Mouse (Mus musculus) neural tube, embryonic 11.5 days (tissue): ENCODE measurements around the gene Hist1h2ah. TPM values are rescaled to one million over a fixed set of nuclear protein-coding genes. Genes with fewer than 3 reads are reported as not detected.

Experiments used
- ATAC-seq: fragments of 200-750 bp; cut with Nextera tagmentation; 2 replicates; pipeline ENCODE4 v1.8.0; 2017; ENCODE audit warnings: moderate number of reproducible peaks, mild to moderate bottlenecking, moderate TSS enrichment, moderate library complexity; ENCODE audit not compliant: insufficient read depth, low FRiP score, low TSS enrichment
- DNase-seq: peaks from one replicate; pipeline ENCODE4 v3.0.0-alpha.2; 2015; ENCODE audit warnings: low spot score
- H3K27ac ChIP-seq: fragments of 300-500 bp; sonication (generic); 2 replicates; pipeline ENCODE4 v1.5.1; 2014; ENCODE audit warnings: low read depth, mild to moderate bottlenecking, low read length
- H3K27me3 ChIP-seq: fragments of 300-500 bp; sonication (generic); 2 replicates; pipeline ENCODE4 v1.6.1; 2014; ENCODE audit warnings: mild to moderate bottlenecking, low read length, mixed read lengths; ENCODE audit not compliant: control insufficient read depth, insufficient read depth
- H3K36me3 ChIP-seq: fragments of 300-500 bp; sonication (generic); 2 replicates; pipeline ENCODE4 v1.6.1; 2014; ENCODE audit warnings: mild to moderate bottlenecking, low read length, moderate library complexity, mixed read lengths; ENCODE audit not compliant: control insufficient read depth, insufficient read depth
- H3K4me1 ChIP-seq: fragments of 300-500 bp; sonication (generic); 2 replicates; pipeline ENCODE4 v1.6.1; 2014; ENCODE audit warnings: low read length, mixed read lengths; ENCODE audit not compliant: control insufficient read depth, insufficient read depth
- H3K4me2 ChIP-seq: fragments of 300-500 bp; sonication (generic); 2 replicates; pipeline ENCODE4 v1.6.1; 2014; ENCODE audit warnings: low read depth, mild to moderate bottlenecking, moderate library complexity
- H3K4me3 ChIP-seq: fragments of 300-500 bp; sonication (generic); 2 replicates; pipeline ENCODE4 v1.5.1; 2014; ENCODE audit warnings: low read depth, low read length
- H3K9ac ChIP-seq: fragments of 300-500 bp; sonication (generic); 2 replicates; pipeline ENCODE4 v1.6.1; 2014; ENCODE audit warnings: mild to moderate bottlenecking, low read length
- H3K9me3 ChIP-seq: fragments of 300-500 bp; sonication (generic); 2 replicates; pipeline ENCODE4 v1.6.1; 2016; ENCODE audit warnings: low read length; ENCODE audit not compliant: control insufficient read depth
- WGBS: fragments of 180-500 bp; shearing (Covaris S2); extraction: QIAGEN DNeasy Blood & Tissue Kit; methylation state at CpG from one replicate; pipeline ENCODE4 v1.1.7; 2014; 5-methylcytosine and 5-hydroxymethylcytosine counted together
- polyA plus RNA-seq: library from polyadenylated mRNA; unstranded; fragments of >200 nt; fragmentation: Nextera tagmentation; extraction: Ambion mirVana; gene quantifications from 2 replicates; pipeline ENCODE4 v1.2.1, GENCODE M21; 2014

The Hist1h2ah gene
- polyA plus RNA-seq, 1 experiment from 2014 or later: 6.6 TPM

DNA sequence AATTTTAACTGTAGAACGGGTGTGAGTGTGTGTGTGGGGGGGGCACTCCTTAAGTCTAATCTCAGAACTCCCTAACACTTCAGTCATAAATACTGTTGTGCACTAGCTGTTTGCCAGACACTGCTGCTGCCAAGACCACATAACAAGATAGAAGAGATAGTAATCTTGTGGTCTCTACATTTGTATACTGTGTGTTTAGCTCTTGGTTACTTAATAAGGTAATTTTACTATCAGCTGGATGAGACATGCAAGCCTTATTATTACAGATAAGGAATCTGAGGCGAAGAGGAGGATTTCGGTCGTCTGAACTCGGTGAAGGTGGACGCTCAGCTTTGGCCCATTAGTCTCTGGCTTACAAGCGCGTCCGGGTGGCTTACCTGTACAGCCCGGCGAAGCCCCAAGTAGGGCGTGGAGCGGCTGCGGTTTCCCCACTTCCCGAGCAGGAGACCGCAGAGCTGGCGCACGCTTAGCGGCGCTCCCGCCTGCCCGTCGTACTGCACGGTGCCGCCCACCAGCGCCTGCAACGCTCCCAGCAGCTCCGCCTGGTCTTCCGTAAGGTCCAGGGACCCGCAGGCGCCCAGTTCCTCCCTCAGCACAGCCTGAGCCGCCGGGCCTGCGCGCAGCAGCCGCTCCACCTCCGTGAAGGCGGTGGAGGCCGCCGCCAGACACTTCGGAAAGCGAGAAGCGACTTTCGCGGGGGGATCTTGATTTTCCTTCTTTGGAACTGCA is 29.6 kb downstream of the Hist1h2ah start:
- peak; percentile 75 for ATAC-seq
- peak; percentile 65 for DNase-seq
- under 1% methylated on average over 45 of the region's 45 CpGs for WGBS

DNA sequence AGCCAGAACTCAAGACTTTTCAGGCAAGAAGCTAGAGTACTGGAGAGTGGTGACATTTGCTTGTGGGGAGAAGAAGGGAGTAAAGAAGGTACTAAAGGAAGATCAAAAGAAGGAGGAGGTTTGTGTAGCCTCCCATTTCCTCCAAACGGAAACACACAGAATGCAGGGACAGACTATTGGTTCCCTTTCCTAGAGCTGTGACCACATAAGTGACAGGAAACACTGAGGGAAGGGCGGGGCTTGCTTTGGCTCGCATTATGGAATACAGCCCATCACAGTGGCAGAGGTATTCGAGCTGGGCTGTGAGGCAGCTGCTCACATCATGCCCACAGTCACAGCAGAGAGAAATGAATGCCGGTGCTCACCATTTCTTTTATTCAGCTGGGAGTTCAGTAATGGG is 33.5 kb downstream of the Hist1h2ah start:
- peaks cover 16% of the 10 kb centered on the region for H3K4me1 ChIP-seq
- ATAC-seq (no peak), DNase-seq (no peak)
- H3K9ac ChIP-seq: no peak overlapping the region
- peaks cover 99% of the 10 kb centered on the region for H3K27me3 ChIP-seq
- 23% methylated on average over 5 of the region's 5 CpGs for WGBS
- no peak overlapping the region for H3K27ac ChIP-seq
- H3K4me2 ChIP-seq: no peak overlapping the region
- H3K36me3 ChIP-seq: no peaks in the 10 kb centered on the region
- no peaks in the 10 kb centered on the region for H3K9me3 ChIP-seq
- no peak overlapping the region for H3K4me3 ChIP-seq

More for the DNA sequence above, 29.6 kb downstream of the Hist1h2ah start:
- Histone ChIP-seq H3K36me3 (no peaks in the 10 kb centered on the region), H3K27ac (no peak overlapping the region), H3K9ac (0 out of 2 replicates have a peak overlapping the region, but pooled peaks have one; percentile 23), H3K4me2 (peak overlapping the region; percentile 79), H3K27me3 (peaks cover 98% of the 10 kb centered on the region), H3K4me3 (peak overlapping the region; percentile 44), H3K9me3 (no peaks in the 10 kb centered on the region), H3K4me1 (peaks cover 14% of the 10 kb centered on the region)

DNA sequence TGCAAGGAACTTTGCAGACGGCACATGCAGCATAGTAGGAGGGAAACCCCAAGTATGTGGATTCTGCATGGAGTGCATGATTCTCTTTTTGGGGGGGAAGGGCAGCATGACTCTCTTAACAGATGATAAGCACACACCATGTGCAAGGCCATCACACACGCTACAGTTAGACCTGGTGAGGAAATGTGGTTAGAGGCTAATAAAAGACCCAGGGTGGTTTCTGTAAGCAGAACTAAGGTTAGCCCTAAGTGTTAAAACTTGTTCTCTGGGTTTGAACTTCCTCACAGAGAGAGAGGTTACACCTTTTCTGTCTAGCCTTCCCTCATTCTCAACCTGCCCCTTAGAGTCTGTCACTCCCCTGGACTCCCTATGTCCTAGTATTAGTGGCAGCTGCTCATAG is 34.0 kb downstream of the Hist1h2ah start:
- Histone ChIP-seq H3K9me3 (no peaks in the 10 kb centered on the region), H3K9ac (no peak overlapping the region), H3K36me3 (no peaks in the 10 kb centered on the region), H3K27me3 (peaks cover 98% of the 10 kb centered on the region), H3K4me1 (peaks cover 12% of the 10 kb centered on the region; the same call in 1 of the 2 replicates), H3K4me2 (no peak overlapping the region), H3K4me3 (no peak overlapping the region), H3K27ac (no peak overlapping the region)
- DNase-seq (no peak), ATAC-seq (no peak)
- whole genome bisulfite sequencing: 59% methylated on average over 2 of the region's 2 CpGs

DNA sequence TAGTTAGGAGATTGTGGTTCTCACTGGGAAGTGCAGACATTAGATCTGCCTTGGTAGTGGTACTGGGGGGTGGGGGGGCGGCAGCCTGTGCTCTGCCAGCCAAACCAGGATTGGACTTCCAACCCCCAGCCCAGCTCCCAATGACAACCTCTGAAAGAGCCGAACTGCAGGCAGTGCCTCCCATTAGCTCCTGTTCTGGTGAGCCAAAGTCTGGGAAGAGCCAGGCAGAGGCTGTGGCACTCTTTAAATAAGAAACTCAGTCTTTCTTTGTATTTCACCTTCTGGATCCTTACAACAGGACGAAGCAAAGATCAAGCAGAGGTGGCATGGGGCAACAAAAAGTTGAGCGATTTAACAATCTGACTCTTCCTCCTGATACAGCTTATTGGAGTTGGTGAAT is 36.2 kb downstream of the Hist1h2ah start:
- Histone ChIP-seq H3K27ac (no peak overlapping the region), H3K9me3 (no peaks in the 10 kb centered on the region), H3K4me1 (0 out of 2 replicates have a peak, but pooled peaks cover 7% of the 10 kb centered on the region), H3K4me2 (no peak overlapping the region), H3K9ac (no peak overlapping the region), H3K27me3 (peaks cover 90% of the 10 kb centered on the region), H3K36me3 (no peaks in the 10 kb centered on the region), H3K4me3 (no peak overlapping the region)
- ATAC-seq (no peak), DNase-seq (no peak)
- 40% methylated on average over 4 of the region's 4 CpGs for WGBS

DNA sequence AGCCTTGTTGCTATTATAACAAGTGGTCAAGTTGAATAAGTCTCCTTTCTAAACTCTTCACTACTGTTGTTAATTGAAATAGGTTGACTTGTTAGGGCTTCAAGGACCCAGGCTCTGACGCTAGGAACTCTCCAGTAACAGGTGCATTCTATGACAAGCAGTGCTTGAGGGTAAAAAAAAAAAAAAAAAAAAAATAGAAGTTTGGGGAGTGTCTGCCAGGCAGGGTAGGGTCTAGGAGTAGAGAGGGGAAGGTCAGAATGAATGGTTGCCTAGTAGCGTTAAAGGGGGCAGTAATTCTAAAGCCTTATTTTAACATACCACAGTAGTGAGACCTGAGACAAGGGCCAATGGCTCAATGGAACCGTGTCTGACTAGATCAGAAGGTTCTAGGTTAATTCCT is 37.0 kb downstream of the Hist1h2ah start:
- no peaks in the 10 kb centered on the region for H3K9me3 ChIP-seq
- peaks cover 82% of the 10 kb centered on the region for H3K27me3 ChIP-seq
- DNase-seq (no peak), ATAC-seq (no peak)
- H3K4me1 ChIP-seq: 0 out of 2 replicates have a peak, but pooled peaks cover 7% of the 10 kb centered on the region
- H3K27ac ChIP-seq: no peak overlapping the region
- H3K9ac ChIP-seq: no peak overlapping the region
- H3K36me3 ChIP-seq: no peaks in the 10 kb centered on the region
- WGBS: 23% methylated on average over 3 of the region's 3 CpGs
- H3K4me2 ChIP-seq: no peak overlapping the region
- no peak overlapping the region for H3K4me3 ChIP-seq

DNA sequence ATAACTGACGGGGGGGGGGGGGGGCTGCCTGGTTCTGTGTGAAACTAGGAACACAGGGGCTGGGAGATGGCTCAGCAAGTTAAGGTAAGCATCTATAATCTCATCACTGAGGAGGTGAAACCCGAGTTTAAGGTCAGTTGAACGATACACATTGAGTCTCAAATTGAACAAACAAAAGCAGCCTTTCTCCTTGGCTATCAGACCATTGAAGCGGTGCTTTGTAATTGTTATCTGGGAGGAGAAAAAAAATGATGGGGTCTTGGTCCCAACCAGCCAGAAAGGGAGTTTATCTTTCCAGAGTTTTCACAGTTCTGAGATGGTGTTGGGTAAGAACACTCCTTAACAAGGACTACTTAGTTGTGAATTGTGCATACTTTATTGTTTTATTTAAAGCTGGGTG is 37.5 kb downstream of the Hist1h2ah start:
- no peak for DNase-seq
- H3K27ac ChIP-seq: no peak overlapping the region
- H3K4me3 ChIP-seq: peak overlapping the region; percentile 27; the same call in 1 of the 2 replicates
- no peak overlapping the region for H3K9ac ChIP-seq
- 3% methylated on average over 4 of the region's 4 CpGs for WGBS
- 0 out of 2 replicates have a peak, but pooled peaks cover 7% of the 10 kb centered on the region for H3K4me1 ChIP-seq
- peak overlapping the region; percentile 49 for H3K4me2 ChIP-seq
- H3K27me3 ChIP-seq: peaks cover 76% of the 10 kb centered on the region
- no peaks in the 10 kb centered on the region for H3K9me3 ChIP-seq
- ATAC-seq: no peak
- H3K36me3 ChIP-seq: no peaks in the 10 kb centered on the region

DNA sequence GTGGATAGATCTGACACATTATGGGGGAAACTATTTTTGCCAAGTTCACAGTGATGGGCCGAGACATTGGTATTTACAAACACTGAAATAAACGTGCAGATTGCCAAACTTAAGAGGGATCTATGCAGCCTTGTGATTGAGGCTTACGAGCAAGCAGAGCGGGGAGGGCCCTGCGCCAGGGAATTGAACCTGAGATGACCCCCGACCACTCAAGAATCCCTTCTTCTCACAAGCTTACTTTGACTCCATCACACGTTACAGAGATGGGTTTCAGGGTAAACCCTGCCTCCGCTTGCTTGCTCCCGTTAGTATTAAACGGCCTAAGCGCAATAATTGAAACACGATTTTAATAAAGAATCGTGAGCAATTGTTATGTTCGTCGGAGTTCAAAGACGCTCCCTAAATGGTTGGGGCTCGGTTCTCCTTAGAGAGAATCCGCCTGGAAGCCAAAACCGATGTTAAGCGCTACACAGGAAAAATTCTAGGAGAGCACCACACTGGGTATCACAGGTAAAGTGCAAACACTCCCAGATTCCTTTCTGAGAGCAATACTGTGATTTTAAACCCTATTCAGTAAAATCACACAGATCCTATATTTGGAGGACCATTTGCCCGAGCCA is 38.1 kb downstream of the Hist1h2ah start:
- Histone ChIP-seq H3K4me3 (peak overlapping the region; percentile 27; the same call in 1 of the 2 replicates), H3K36me3 (no peaks in the 10 kb centered on the region), H3K4me1 (0 out of 2 replicates have a peak, but pooled peaks cover 7% of the 10 kb centered on the region), H3K27me3 (peaks cover 71% of the 10 kb centered on the region), H3K9me3 (no peaks in the 10 kb centered on the region), H3K4me2 (peak overlapping the region; percentile 49), H3K27ac (no peak overlapping the region), H3K9ac (no peak overlapping the region)
- WGBS: 1% methylated on average over 21 of the region's 21 CpGs
- no peak for ATAC-seq
- DNase-seq: no peak

DNA sequence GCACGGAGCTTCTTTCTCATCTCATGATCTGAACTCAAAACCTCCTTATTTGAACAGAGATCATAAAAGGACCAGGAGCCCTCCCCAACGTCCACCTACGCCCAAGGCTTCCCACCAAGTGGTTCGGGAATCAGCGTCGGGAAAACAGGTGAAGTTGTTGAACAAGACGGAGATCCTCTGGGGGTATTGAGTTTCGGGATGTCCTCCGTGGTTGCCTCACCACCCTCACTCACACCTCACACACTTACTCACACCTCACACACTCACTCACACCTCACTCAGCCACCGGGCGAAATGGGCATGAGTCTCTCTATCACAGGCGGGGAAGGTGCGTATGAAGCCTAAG is 38.6 kb downstream of the Hist1h2ah start:
- Histone ChIP-seq H3K9me3 (no peaks in the 10 kb centered on the region), H3K4me2 (peak overlapping the region; percentile 49), H3K27ac (no peak overlapping the region), H3K27me3 (peaks cover 66% of the 10 kb centered on the region), H3K36me3 (no peaks in the 10 kb centered on the region), H3K4me3 (peak overlapping the region; percentile 27), H3K9ac (no peak overlapping the region), H3K4me1 (0 out of 2 replicates have a peak, but pooled peaks cover 7% of the 10 kb centered on the region)
- ATAC-seq (no peak), DNase-seq (no peak)
- WGBS: under 1% methylated on average over 13 of the region's 13 CpGs
